Mouse (Mus musculus) myocyte (in vitro differentiated cells): Measurements from ENCODE around the gene Plekhg6.

Experiments used
- CEBPB ChIP-seq: IDR thresholded peaks from 2 replicates; pipeline ENCODE4 v1.6.1; 2011; ENCODE audit warnings: mild to moderate bottlenecking, moderate library complexity; ENCODE audit not compliant: poor library complexity, insufficient read depth, severe bottlenecking
- MAX ChIP-seq: IDR thresholded peaks from one replicate; pipeline ENCODE4 v1.6.1; 2011; ENCODE audit warnings: low read depth, mild to moderate bottlenecking, control low read depth
- POLR2A ChIP-seq: IDR thresholded peaks from one replicate; pipeline ENCODE4 v1.6.1; 2011; ENCODE audit warnings: low read depth, mild to moderate bottlenecking, control low read depth, moderate library complexity; ENCODE audit not compliant: insufficient read length
- REST ChIP-seq: IDR thresholded peaks from one replicate; pipeline ENCODE4 v1.6.1; 2011; ENCODE audit warnings: mild to moderate bottlenecking, control low read depth, moderate library complexity; ENCODE audit not compliant: insufficient read depth, insufficient read length
- TCF12 ChIP-seq: IDR thresholded peaks from one replicate; pipeline ENCODE4 v1.6.1; 2011; ENCODE audit warnings: mild to moderate bottlenecking, control low read depth; ENCODE audit not compliant: poor library complexity, insufficient read depth, severe bottlenecking
- TCF3 ChIP-seq: IDR thresholded peaks from one replicate; pipeline ENCODE4 v1.6.1; 2011; ENCODE audit warnings: low read depth, control low read depth; ENCODE audit not compliant: insufficient read length
- USF1 ChIP-seq: IDR thresholded peaks from one replicate; pipeline ENCODE4 v1.6.1; 2011; ENCODE audit warnings: low read depth, mild to moderate bottlenecking, control low read depth, moderate library complexity

- TF ChIP-seq POLR2A (no peak), MAX (no peak), TCF12 (no peak), USF1 (no peak), TCF3 (no peak), CEBPB (no peak), REST (no peak)
These were observed 34.6 kb downstream of the Plekhg6 start for GRCm38 (mm10) chr6:125346029-125346428.
